Mouse (Mus musculus): Measurements from ENCODE around the gene Isg20l2. TPM values are rescaled to one million over a fixed set of nuclear protein-coding genes. Genes with fewer than 3 reads are reported as not detected.

Gene Isg20l2
- total and polyA plus RNA-seq, 3 experiments, result 15.8 to 67.3 (median 54.1) TPM

- Histone ChIP-seq H3K4me3 (ENCODE audit: low read depth, low read length) (peak overlapping the region; percentile 99), H3K36me3 (replicated peaks) (peaks cover 72% of the 10 kb centered on the region), H3K27me3 (ENCODE audit: insufficient read depth, low read length) (no peaks in the 10 kb centered on the region), H3K9me3 (replicated peaks) (no peaks in the 10 kb centered on the region), H3K4me1 (ENCODE audit: insufficient read depth, low read depth, low read length) (peaks cover 66% of the 10 kb centered on the region)
- no peak for ATAC-seq (ENCODE audit: extremely low read depth, insufficient number of reproducible peaks, low FRiP score, poor library complexity, severe bottlenecking)
- DNase-seq (ENCODE audit: low spot score), result peak; percentile 40
- no peak for TF ChIP-seq CTCF (IDR thresholded peaks at IDR 0.05; ENCODE audit: low read depth, low read length)
- TF ChIP-seq GATA2 (IDR thresholded peaks at IDR 0.05; ENCODE audit: borderline replicate concordance, low read depth, low read length), result no peak
- TF ChIP-seq TAL1 (conservative IDR thresholded peaks at IDR 0.05; ENCODE audit: low read depth, low read length), result no peak
- TF ChIP-seq POLR2AphosphoS5 (IDR thresholded peaks at IDR 0.05; ENCODE audit: insufficient replicate concordance, low read depth, low read length), result no peak
- no peak for TF ChIP-seq GATA1 (IDR thresholded peaks at IDR 0.05; ENCODE audit: borderline replicate concordance, low read length)
These were observed 605 bp upstream of the Isg20l2 start for GRCm38 (mm10) chr3:87929341-87930077.

GRCm38 (mm10) chr3:87934026-87934425, 3.9 kb downstream of the Isg20l2 start:
- H3K4me3 ChIP-seq (ENCODE audit: low read depth, low read length), result no peak overlapping the region; the same call in 1 of the 2 replicates
- ATAC-seq (ENCODE audit: extremely low read depth, insufficient number of reproducible peaks, low FRiP score, poor library complexity, severe bottlenecking) (no peak), DNase-seq (ENCODE audit: low spot score) (no peak)
- TF ChIP-seq CTCF (IDR thresholded peaks at IDR 0.05; ENCODE audit: low read depth, low read length), result no peak
- TF ChIP-seq TAL1 (conservative IDR thresholded peaks at IDR 0.05; ENCODE audit: low read depth, low read length), result no peak
- no peak for TF ChIP-seq POLR2AphosphoS5 (IDR thresholded peaks at IDR 0.05; ENCODE audit: insufficient replicate concordance, low read depth, low read length)
- TF ChIP-seq GATA2 (IDR thresholded peaks at IDR 0.05; ENCODE audit: borderline replicate concordance, low read depth, low read length), result no peak
- H3K36me3 ChIP-seq (replicated peaks), result peaks cover 77% of the 10 kb centered on the region
- H3K9me3 ChIP-seq (replicated peaks), result no peaks in the 10 kb centered on the region
- no peaks in the 10 kb centered on the region for H3K27me3 ChIP-seq (ENCODE audit: insufficient read depth, low read length)
- H3K4me1 ChIP-seq (ENCODE audit: insufficient read depth, low read depth, low read length), result peaks cover 61% of the 10 kb centered on the region

- H3K36me3 ChIP-seq (replicated peaks), result peaks cover 81% of the 10 kb centered on the region
These were observed 4.4 kb downstream of the Isg20l2 start for GRCm38 (mm10) chr3:87934501-87934900.

GRCm38 (mm10) chr3:87935201-87935600, 5.1 kb downstream of the Isg20l2 start:
- no peaks in the 10 kb centered on the region for H3K9me3 ChIP-seq (replicated peaks)
- no peak for DNase-seq (ENCODE audit: low spot score)
- no peaks in the 10 kb centered on the region for H3K27me3 ChIP-seq (ENCODE audit: insufficient read depth, low read length)
- no peak overlapping the region for H3K4me3 ChIP-seq (ENCODE audit: low read depth, low read length)
- H3K36me3 ChIP-seq (replicated peaks), result peaks cover 88% of the 10 kb centered on the region
- peaks cover 59% of the 10 kb centered on the region for H3K4me1 ChIP-seq (ENCODE audit: insufficient read depth, low read depth, low read length)
- ATAC-seq (ENCODE audit: extremely low read depth, insufficient number of reproducible peaks, low FRiP score, poor library complexity, severe bottlenecking), result no peak
- TF ChIP-seq CTCF (IDR thresholded peaks at IDR 0.05; ENCODE audit: low read depth, low read length), result no peak
- TF ChIP-seq GATA2 (IDR thresholded peaks at IDR 0.05; ENCODE audit: borderline replicate concordance, low read depth, low read length), result no peak
- no peak for TF ChIP-seq GATA1 (IDR thresholded peaks at IDR 0.05; ENCODE audit: borderline replicate concordance, low read length)
- no peak for TF ChIP-seq POLR2AphosphoS5 (IDR thresholded peaks at IDR 0.05; ENCODE audit: insufficient replicate concordance, low read depth, low read length)

More at GRCm38 (mm10) chr3:87934501-87934900, 4.4 kb downstream of the Isg20l2 start:
- ATAC-seq (ENCODE audit: extremely low read depth, insufficient number of reproducible peaks, low FRiP score, poor library complexity, severe bottlenecking) (no peak), DNase-seq (ENCODE audit: low spot score) (no peak)
- Histone ChIP-seq H3K9me3 (replicated peaks) (no peaks in the 10 kb centered on the region), H3K4me3 (ENCODE audit: low read depth, low read length) (peak overlapping the region; percentile 53; the same call in 1 of the 2 replicates), H3K27me3 (ENCODE audit: insufficient read depth, low read length) (no peaks in the 10 kb centered on the region), H3K4me1 (ENCODE audit: insufficient read depth, low read depth, low read length) (peaks cover 59% of the 10 kb centered on the region)
- no peak for TF ChIP-seq POLR2AphosphoS5 (IDR thresholded peaks at IDR 0.05; ENCODE audit: insufficient replicate concordance, low read depth, low read length)
- no peak for TF ChIP-seq GATA1 (IDR thresholded peaks at IDR 0.05; ENCODE audit: borderline replicate concordance, low read length)
- TF ChIP-seq GATA2 (IDR thresholded peaks at IDR 0.05; ENCODE audit: borderline replicate concordance, low read depth, low read length), result no peak
- no peak for TF ChIP-seq CTCF (IDR thresholded peaks at IDR 0.05; ENCODE audit: low read depth, low read length)
- TF ChIP-seq TAL1 (conservative IDR thresholded peaks at IDR 0.05; ENCODE audit: low read depth, low read length), result no peak

GRCm38 (mm10) chr3:87935776-87936175, 5.7 kb downstream of the Isg20l2 start:
- Histone ChIP-seq H3K4me3 (ENCODE audit: low read depth, low read length) (peak overlapping the region; percentile 60; the same call in 1 of the 2 replicates), H3K36me3 (replicated peaks) (peaks cover 92% of the 10 kb centered on the region), H3K27me3 (ENCODE audit: insufficient read depth, low read length) (no peaks in the 10 kb centered on the region), H3K9me3 (replicated peaks) (no peaks in the 10 kb centered on the region), H3K4me1 (ENCODE audit: insufficient read depth, low read depth, low read length) (peaks cover 59% of the 10 kb centered on the region)
- no peak for ATAC-seq (ENCODE audit: extremely low read depth, insufficient number of reproducible peaks, low FRiP score, poor library complexity, severe bottlenecking)
- no peak for TF ChIP-seq GATA2 (IDR thresholded peaks at IDR 0.05; ENCODE audit: borderline replicate concordance, low read depth, low read length)
- TF ChIP-seq CTCF (IDR thresholded peaks at IDR 0.05; ENCODE audit: low read depth, low read length), result peak; percentile 83
- TF ChIP-seq TAL1 (conservative IDR thresholded peaks at IDR 0.05; ENCODE audit: low read depth, low read length), result no peak
- no peak for TF ChIP-seq POLR2AphosphoS5 (IDR thresholded peaks at IDR 0.05; ENCODE audit: insufficient replicate concordance, low read depth, low read length)
- no peak for DNase-seq (ENCODE audit: low spot score)

GRCm38 (mm10) chr3:87940611-87941010, 10.5 kb downstream of the Isg20l2 start:
- Histone ChIP-seq H3K4me3 (ENCODE audit: low read depth, low read length) (no peak overlapping the region), H3K36me3 (replicated peaks) (peaks cover 97% of the 10 kb centered on the region), H3K9me3 (replicated peaks) (no peaks in the 10 kb centered on the region), H3K27me3 (ENCODE audit: insufficient read depth, low read length) (no peaks in the 10 kb centered on the region), H3K4me1 (ENCODE audit: insufficient read depth, low read depth, low read length) (peaks cover 18% of the 10 kb centered on the region)
- DNase-seq (ENCODE audit: low spot score), result no peak
- no peak for TF ChIP-seq GATA2 (IDR thresholded peaks at IDR 0.05; ENCODE audit: borderline replicate concordance, low read depth, low read length)
- TF ChIP-seq POLR2AphosphoS5 (IDR thresholded peaks at IDR 0.05; ENCODE audit: insufficient replicate concordance, low read depth, low read length), result no peak
- no peak for TF ChIP-seq CTCF (IDR thresholded peaks at IDR 0.05; ENCODE audit: low read depth, low read length)
- no peak for TF ChIP-seq TAL1 (conservative IDR thresholded peaks at IDR 0.05; ENCODE audit: low read depth, low read length)
- no peak for TF ChIP-seq GATA1 (IDR thresholded peaks at IDR 0.05; ENCODE audit: borderline replicate concordance, low read length)
- ATAC-seq (ENCODE audit: extremely low read depth, insufficient number of reproducible peaks, low FRiP score, poor library complexity, severe bottlenecking), result no peak

Measured in G1E (cell line).